Mouse (Mus musculus): ENCODE results near the gene 1520401A03Rik.
"Not testable (repeated sequence)": the region's sequence is repeated elsewhere in the genome, so short reads cannot be mapped to it uniquely, and the experiment has no call there.

Gene 1520401A03Rik

GRCm38 (mm10) chr17:23722376-23723125 is at the start of gene 1520401A03Rik:
1520401A03Rik (minus strand) TSS chr17:23722783.
- no peak for DNase-seq (ENCODE audit: low spot score in 2 of 2)

DNA sequence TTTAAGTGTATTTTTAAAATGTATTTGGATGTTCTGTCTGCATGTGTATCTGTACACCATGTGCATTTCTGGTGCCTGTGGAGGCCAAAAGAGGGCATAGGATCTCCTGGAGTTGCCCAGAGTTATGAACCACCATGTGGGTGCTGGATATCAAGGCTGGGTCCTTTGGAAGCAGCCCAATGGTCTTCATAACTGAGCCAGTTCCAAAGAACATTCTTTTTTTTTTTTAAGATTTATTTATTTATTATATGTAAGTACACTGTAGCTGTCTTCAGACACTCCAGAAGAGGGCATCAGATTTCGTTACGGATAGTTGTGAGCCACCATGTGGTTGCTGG is 49.6 kb upstream of the 1520401A03Rik start:
- not testable (repeated sequence) for DNase-seq (ENCODE audit: low spot score in 2 of 2)

DNA sequence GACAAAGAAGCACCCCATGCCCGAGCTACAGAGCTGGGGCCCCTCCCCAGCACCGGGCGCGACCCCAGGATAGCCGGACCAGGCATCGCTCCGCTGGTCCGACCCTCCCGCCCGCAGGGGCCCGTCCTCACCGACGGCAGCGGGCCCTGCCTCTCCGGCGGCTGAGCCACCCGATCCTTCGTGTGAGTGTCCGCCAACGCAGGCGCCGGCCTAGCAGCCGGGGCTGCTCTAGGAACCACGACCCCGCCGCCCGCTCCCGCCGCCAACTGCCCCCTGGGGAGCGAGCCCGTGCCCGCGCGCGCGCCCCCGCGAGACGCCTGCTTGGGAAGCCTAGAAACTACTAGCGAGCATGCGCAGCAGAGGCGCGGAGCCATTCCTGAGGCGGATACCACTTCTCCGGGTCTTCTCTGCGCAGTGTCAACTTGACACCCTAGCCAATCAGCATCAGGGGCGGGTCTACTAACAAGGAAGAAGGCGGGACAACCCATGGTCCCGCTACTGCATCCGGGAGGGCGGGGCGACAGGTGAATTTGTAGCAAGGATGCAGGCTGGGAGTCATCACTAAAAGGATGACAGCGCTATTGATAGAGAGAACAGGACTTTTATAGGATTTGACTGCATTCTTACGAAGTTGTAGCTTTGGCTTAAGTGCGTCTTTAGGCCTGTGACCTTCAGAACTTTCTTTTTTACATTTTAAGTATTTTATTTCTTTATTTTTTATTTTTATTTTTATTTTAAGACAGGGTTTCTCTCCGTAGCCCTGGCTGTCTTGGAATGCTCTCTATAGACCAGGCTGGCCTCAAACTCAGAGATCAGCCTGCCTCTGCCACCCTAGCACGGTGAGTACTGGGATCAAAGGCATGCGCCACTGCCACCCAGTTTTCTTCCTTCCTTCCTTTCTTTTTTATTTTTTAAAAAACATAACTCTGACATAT is 49.0 kb upstream of the 1520401A03Rik start, which contains the start of gene Flywch1:
TSS of gene Flywch1 (minus strand) at position 319 of the 935 bp plus-strand sequence.
- peak; percentile 97 to 98 for DNase-seq (ENCODE audit: low spot score in 2 of 2)

- peak in 1 of 2 experiments; percentile 33 for DNase-seq (ENCODE audit: low spot score in 2 of 2)
Observed at GRCm38 (mm10) chr17:23770896-23771283, 48.3 kb upstream of the 1520401A03Rik start.

GRCm38 (mm10) chr17:23770493-23770892 is 47.9 kb upstream of the 1520401A03Rik start:
- no peak for DNase-seq (ENCODE audit: low spot score in 2 of 2)

- DNase-seq (ENCODE audit: low spot score in 2 of 2), result no peak
Observed at GRCm38 (mm10) chr17:23762976-23763375, 40.4 kb upstream of the 1520401A03Rik start.

GRCm38 (mm10) chr17:23761155-23761554 is 38.6 kb upstream of the 1520401A03Rik start:
- no peak for DNase-seq (ENCODE audit: low spot score in 2 of 2)

- no peak for DNase-seq (ENCODE audit: low spot score in 2 of 2)
Observed at GRCm38 (mm10) chr17:23760231-23760630, 37.6 kb upstream of the 1520401A03Rik start.

- no peak for DNase-seq (ENCODE audit: low spot score in 2 of 2)
Observed at GRCm38 (mm10) chr17:23758801-23759200, 36.2 kb upstream of the 1520401A03Rik start.

- DNase-seq (ENCODE audit: low spot score in 2 of 2), result no peak
Observed at GRCm38 (mm10) chr17:23757581-23757980, 35.0 kb upstream of the 1520401A03Rik start.

DNA sequence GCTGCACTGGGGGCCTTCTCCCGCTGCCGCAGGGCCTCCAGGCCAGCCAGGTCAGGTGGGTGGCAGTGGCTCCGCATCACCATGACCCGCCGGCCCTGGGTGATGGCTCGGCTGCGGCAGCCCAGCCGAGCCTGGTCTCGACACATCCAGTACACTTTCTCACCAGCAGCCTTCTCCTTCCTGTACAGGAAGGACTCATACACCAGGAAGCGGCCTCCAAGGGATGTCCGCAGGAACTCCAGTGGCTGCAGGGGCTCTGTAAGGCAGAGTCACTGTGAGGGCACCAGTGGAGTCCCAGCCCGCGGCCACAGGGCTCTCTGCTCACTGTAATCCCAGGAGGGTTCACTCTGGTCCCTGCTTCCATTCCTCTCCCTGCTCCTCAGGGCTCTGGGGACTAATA is 33.1 kb upstream of the 1520401A03Rik start:
- no peak for DNase-seq (ENCODE audit: low spot score in 2 of 2)

DNA sequence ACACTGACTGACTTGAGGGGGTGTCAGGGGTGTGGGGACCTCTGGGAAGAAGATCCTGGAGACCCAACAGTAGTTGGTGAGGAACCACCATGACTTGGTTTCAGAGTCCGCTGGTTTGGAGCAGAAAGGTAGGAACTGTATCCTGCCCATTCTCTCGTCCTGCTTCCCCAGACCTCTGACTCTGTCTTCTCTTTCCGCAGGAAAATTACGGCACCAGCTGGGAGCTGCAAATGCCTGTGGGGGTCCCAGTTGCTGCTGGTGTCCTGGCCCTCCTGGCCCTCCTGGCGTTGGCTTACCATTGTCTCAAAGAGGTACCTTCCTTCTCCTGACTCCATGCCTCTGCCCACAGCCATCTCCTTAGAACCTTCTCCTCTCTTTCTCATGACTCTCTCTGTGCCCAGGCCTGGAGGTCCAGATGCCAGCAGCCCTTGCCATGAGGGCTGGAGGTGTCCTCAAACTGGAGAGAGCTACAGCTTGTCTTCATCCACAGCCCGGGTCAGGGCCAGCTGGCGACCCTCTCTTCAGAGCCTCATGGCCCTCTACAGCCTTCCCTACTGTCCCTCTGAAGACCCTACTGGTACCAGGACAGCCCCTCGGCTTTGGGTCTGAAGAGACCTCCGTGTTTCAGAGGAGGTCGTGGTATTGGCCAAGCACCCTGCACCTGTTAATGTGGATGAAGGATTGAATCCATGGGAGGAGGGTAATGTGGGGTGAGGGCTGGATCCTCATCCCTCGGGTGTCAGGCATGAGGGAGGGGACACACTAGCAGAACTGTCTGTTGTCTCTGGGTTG is 27.0 kb upstream of the 1520401A03Rik start:
- no peak for DNase-seq (ENCODE audit: low spot score in 2 of 2)

DNA sequence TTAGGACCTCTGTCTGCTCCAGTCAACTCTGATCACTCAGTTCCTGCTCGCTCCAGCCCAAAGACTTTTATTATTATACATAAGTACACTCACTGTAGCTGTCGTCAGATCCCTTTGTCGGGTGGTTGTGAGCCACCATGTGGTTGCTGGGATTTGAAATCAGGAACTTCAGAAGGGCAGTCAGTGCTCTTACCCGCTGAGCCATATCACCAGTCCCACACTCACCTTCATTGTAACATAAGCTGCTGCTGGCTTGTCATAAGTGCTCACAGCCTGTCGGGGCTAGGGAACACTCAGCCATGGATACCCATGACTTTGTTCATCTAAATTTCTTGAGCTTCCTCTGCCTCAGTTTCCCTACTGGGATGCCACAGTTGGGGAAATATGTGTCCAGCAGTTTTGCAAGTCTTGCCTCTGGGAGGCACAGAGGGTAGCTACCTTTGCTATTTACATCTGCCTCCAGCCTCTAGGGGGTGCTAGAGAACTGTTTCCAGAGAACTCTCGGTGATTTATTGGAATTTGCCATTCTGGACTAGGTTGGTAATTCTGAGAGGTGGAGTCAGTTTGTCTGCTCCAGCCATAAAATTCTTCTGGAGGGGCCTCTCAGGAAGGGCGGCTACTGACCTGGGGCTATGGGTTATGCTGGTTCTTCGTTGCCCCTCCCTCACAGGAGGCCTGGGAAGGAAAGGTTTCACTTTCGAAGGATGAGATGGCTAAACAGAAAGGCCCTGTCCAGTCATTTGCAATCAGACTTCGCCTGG is 26.2 kb upstream of the 1520401A03Rik start:
- peak in 1 of 2 experiments; percentile 57 for DNase-seq (ENCODE audit: low spot score in 2 of 2)

- DNase-seq (ENCODE audit: low spot score in 2 of 2), result no peak
Observed at GRCm38 (mm10) chr17:23748026-23748425, 25.4 kb upstream of the 1520401A03Rik start.

DNA sequence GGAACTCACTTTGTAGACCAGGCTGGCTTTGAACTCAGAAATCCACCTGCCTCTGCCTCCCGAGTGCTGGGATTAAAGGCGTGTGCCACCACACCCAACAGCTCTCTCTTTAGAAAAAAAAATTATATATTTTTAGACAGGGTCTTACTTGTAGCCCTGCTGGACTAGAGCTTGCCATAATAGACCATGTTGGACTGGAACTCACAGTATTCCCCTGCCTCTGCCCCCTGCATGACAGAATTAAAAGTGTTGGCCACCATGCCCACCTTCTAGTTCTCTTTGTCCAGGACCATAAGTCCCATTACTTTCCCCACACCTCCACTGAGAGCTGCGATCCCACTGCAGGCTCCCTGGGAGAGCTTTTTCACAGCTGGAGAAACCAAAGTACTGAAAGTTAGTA is 24.9 kb upstream of the 1520401A03Rik start:
- no peak for DNase-seq (ENCODE audit: low spot score in 2 of 2)

DNA sequence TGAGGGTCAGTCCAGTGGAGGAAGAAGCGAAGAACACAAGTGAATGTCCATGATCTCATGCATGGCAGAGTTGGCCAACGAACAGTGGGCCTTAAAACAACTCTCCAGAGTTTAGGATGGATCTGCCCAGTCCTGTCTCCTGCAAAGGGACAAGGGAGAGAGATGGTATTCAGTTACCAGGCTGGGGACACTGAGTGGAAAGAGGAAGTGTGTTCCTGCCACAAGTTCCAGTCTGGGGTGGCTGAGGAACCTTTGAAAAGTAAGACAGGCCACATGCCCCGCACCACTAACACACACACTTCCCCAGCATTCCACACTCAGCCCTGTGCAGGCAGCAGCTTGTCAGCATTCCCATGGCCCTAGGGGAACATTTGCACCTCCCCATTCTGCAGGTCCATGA is 24.2 kb upstream of the 1520401A03Rik start:
- no peak for DNase-seq (ENCODE audit: low spot score in 2 of 2)

DNA sequence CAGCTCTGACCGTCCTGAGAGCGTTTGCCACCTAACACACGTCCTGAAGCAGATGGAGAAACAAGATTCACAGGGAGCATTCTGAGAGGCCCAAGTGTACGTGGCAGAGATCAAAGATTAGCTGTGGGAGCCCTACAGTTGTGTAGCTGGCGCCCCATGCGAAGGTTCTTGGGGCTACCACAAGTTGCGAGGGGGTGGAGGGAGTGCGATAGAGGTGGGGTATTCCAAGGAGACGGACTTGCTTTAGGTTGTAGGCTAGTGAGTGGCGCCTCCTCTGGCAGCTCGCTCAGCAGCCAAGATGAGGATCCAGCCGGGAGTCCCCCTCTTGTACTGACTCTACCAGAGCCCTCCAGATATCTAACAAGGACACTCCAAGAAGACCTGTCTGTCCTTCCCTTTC is 23.7 kb upstream of the 1520401A03Rik start:
- no peak for DNase-seq (ENCODE audit: low spot score in 2 of 2)

- DNase-seq (ENCODE audit: low spot score in 2 of 2), result no peak
Observed at GRCm38 (mm10) chr17:23745301-23746251, 23.0 kb upstream of the 1520401A03Rik start, which contains the start of gene Kremen2. Kremen2 (minus strand) TSS chr17:23745833.

GRCm38 (mm10) chr17:23744651-23745050 is 22.1 kb upstream of the 1520401A03Rik start:
- no peak for DNase-seq (ENCODE audit: low spot score in 2 of 2)

GRCm38 (mm10) chr17:23744076-23744475 is 21.5 kb upstream of the 1520401A03Rik start:
- no peak for DNase-seq (ENCODE audit: low spot score in 2 of 2)

Measured in frontal cortex, postnatal 25 days (tissue).